Mouse (Mus musculus) B cell, adult 67 days (primary cell): ENCODE data around the gene Gm3633. TPM values are rescaled to one million over a fixed set of nuclear protein-coding genes. Genes with fewer than 3 reads are reported as not detected.

ENCODE experiments used
- total RNA-seq, 2 experiments: library from RNA; stranded (reverse); gene quantifications; 4 replicates each; pipeline ENCODE4 v1.2.4; 2023

Gene Gm3633
- total RNA-seq, result not detected

DNA sequence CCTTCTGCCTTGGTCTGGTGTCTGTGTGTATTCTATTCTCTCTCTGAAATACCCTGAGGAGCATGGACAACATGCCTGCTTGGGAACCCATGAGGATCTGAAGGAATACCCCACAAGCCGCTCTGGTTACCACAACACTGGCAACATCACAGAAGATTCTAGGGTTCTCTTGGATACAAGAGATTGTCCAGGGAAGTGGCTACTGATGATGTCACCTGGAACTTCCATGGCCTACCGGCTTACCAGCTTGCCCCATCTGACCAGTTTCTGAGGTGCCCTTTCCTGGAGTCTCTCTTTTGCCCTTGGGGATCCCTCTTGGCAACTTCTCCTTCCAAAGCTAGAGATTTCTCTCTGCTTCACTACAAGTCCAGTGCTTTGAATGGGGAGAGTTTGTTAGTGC, at the start of gene Gm3633:
Gene Gm3633 (minus strand): TSS at position 101 of the 400 bp plus-strand sequence.

DNA sequence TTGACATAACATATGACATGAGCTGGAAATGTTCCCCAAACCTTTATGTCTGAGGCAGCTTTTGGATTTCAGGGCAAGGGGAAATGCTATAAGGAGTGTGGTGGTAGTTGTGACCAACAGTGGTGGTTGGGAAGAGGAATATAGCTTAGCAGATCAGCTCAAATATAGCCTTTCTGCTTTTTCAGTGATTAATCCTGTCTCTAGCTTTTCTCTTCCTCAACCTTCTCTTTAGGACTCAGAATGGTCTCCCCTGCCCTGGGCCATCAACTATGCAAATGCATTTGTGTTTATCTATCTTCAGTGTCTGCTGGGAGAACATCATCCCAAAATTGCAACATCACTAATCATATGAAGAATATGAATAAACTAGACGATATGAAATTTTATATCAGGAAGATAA, 13.9 kb upstream of the Gm3633 start, which contains the start of gene Gm10378:
Gene Gm10378 (plus strand): TSS at position 301 of the 400 bp plus-strand sequence.

DNA sequence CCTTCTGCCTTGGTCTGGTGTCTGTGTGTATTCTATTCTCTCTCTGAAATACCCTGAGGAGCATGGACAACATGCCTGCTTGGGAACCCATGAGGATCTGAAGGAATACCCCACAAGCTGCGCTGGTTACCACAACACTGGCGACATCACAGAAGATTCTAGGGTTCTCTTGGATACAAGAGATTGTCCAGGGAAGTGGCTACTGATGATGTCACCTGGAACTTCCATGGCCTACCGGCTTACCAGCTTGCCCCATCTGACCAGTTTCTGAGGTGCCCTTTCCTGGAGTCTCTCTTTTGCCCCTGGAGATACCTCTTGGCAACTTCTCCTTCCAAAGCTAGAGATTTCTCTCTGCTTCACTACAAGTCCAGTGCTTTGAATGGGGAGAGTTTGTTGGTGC, 41.9 kb downstream of the Gm3633 start, which contains the start of gene Gm17124:
Gene Gm17124 (minus strand): TSS at position 101 of the 400 bp plus-strand sequence.

Other genes starting within 250 kb of the Gm3633 start
- not detected for gene Gm8005, start 202.2 kb downstream of the Gm3633 start, total RNA-seq
- not detected for gene Gm8011, start 178.0 kb downstream of the Gm3633 start, total RNA-seq
- gene Gm8020, start 139.6 kb downstream of the Gm3633 start, total RNA-seq, result not detected
- not detected for gene Gm8024, start 117.6 kb downstream of the Gm3633 start, total RNA-seq
- gene Gm17124, start 42.0 kb downstream of the Gm3633 start, total RNA-seq, result not detected
- gene Gm10378, start 14.0 kb upstream of the Gm3633 start, total RNA-seq, result not detected
- gene Gm3015, start 126.9 kb upstream of the Gm3633 start, total RNA-seq, result not detected
- gene Gm10377, start 156.1 kb upstream of the Gm3633 start, total RNA-seq, result not detected
- gene Gm21977, start 211.6 kb upstream of the Gm3633 start, total RNA-seq, result not detected